Mouse (Mus musculus): ENCODE measurements around the gene Pdlim4.
"Not testable (repeated sequence)": the region's sequence is repeated elsewhere in the genome, so short reads cannot be mapped to it uniquely, and the experiment has no call there.

Pdlim4 gene

GRCm38 (mm10) chr11:54062086-54062752 is 6.6 kb downstream of the Pdlim4 start:
- no peak for DNase-seq (ENCODE audit: low read depth, low spot score)

- DNase-seq (ENCODE audit: low read depth, low spot score), result peak; percentile 86
These were observed 8.5 kb downstream of the Pdlim4 start for GRCm38 (mm10) chr11:54060316-54060715.

GRCm38 (mm10) chr11:54059526-54059925 is 9.3 kb downstream of the Pdlim4 start:
- no peak for DNase-seq (ENCODE audit: low read depth, low spot score)

- no peak for DNase-seq (ENCODE audit: low read depth, low spot score)
These were observed 10.2 kb downstream of the Pdlim4 start for GRCm38 (mm10) chr11:54058643-54059042.

- peak; percentile 48 for DNase-seq (ENCODE audit: low read depth, low spot score)
These were observed 10.7 kb downstream of the Pdlim4 start for GRCm38 (mm10) chr11:54058056-54058617.

GRCm38 (mm10) chr11:54057428-54057827 is 11.4 kb downstream of the Pdlim4 start:
- DNase-seq (ENCODE audit: low read depth, low spot score), result peak; percentile 74

GRCm38 (mm10) chr11:54056132-54056531 is 12.7 kb downstream of the Pdlim4 start:
- DNase-seq (ENCODE audit: low read depth, low spot score), result no peak

- peak; percentile 49 for DNase-seq (ENCODE audit: low read depth, low spot score)
These were observed 14.6 kb downstream of the Pdlim4 start for GRCm38 (mm10) chr11:54054257-54054656.

- DNase-seq (ENCODE audit: low read depth, low spot score), result no peak
These were observed 15.7 kb downstream of the Pdlim4 start for GRCm38 (mm10) chr11:54053090-54053489.

- no peak for DNase-seq (ENCODE audit: low read depth, low spot score)
These were observed 16.7 kb downstream of the Pdlim4 start for GRCm38 (mm10) chr11:54052128-54052527.

- DNase-seq (ENCODE audit: low read depth, low spot score), result no peak
These were observed 17.7 kb downstream of the Pdlim4 start for GRCm38 (mm10) chr11:54051161-54051560.

- no peak for DNase-seq (ENCODE audit: low read depth, low spot score)
These were observed 18.6 kb downstream of the Pdlim4 start for GRCm38 (mm10) chr11:54050205-54050604.

- no peak for DNase-seq (ENCODE audit: low read depth, low spot score)
These were observed 28.1 kb downstream of the Pdlim4 start for GRCm38 (mm10) chr11:54040676-54041075.

GRCm38 (mm10) chr11:54032872-54033271 is 35.9 kb downstream of the Pdlim4 start:
- not testable (repeated sequence) for DNase-seq (ENCODE audit: low read depth, low spot score)

GRCm38 (mm10) chr11:54028997-54029396 is 39.8 kb downstream of the Pdlim4 start:
- DNase-seq (ENCODE audit: low read depth, low spot score), result no peak

- peak; percentile 59 for DNase-seq (ENCODE audit: low read depth, low spot score)
These were observed 40.5 kb downstream of the Pdlim4 start, which contains the start of gene Slc22a4 for GRCm38 (mm10) chr11:54028044-54028951. Gene Slc22a4 (minus strand): TSS chr11:54028090.

- no peak for DNase-seq (ENCODE audit: low read depth, low spot score)
These were observed 41.4 kb downstream of the Pdlim4 start for GRCm38 (mm10) chr11:54027131-54028043.

GRCm38 (mm10) chr11:54026491-54027041 is 42.2 kb downstream of the Pdlim4 start:
- no peak for DNase-seq (ENCODE audit: low read depth, low spot score)

GRCm38 (mm10) chr11:54021396-54022093 is 47.3 kb downstream of the Pdlim4 start:
- no peak for DNase-seq (ENCODE audit: low read depth, low spot score)
